Mouse (Mus musculus) heart, embryonic 11.5 days (tissue): Measurements from ENCODE around the gene Cdk17. TPM values are rescaled to one million over a fixed set of nuclear protein-coding genes. Genes with fewer than 3 reads are reported as not detected.
A peak's percentile ranks its signal among the peaks of the same experiment; 100 is the strongest.

Source experiments
- ATAC-seq: fragments of 200-750 bp; cut with Nextera tagmentation; replicated peaks from 2 replicates; pipeline ENCODE4 v1.8.0; 2017; ENCODE audit warnings: moderate library complexity; ENCODE audit not compliant: insufficient number of reproducible peaks, low FRiP score, low TSS enrichment
- H3K27ac ChIP-seq: fragments of 300-500 bp; sonication (generic); 2 replicates; pipeline ENCODE4 v1.5.1; 2014; ENCODE audit warnings: mild to moderate bottlenecking, low read depth, low read length
- H3K27me3 ChIP-seq: fragments of 300-500 bp; sonication (generic); 2 replicates; pipeline ENCODE4 v1.6.1; 2014; ENCODE audit warnings: mild to moderate bottlenecking, low read length, mixed read lengths; ENCODE audit not compliant: control insufficient read depth, insufficient read depth
- H3K36me3 ChIP-seq: fragments of 300-500 bp; sonication (generic); 2 replicates; pipeline ENCODE4 v1.6.1; 2014; ENCODE audit warnings: mild to moderate bottlenecking, low read length, moderate library complexity, mixed read lengths; ENCODE audit not compliant: control insufficient read depth, insufficient read depth
- H3K4me1 ChIP-seq: fragments of 300-500 bp; sonication (generic); 2 replicates; pipeline ENCODE4 v1.6.1; 2014; ENCODE audit warnings: low read length; ENCODE audit not compliant: control insufficient read depth, insufficient read depth
- H3K4me2 ChIP-seq: fragments of 300-500 bp; sonication (generic); 2 replicates; pipeline ENCODE4 v1.6.1; 2014; ENCODE audit warnings: mild to moderate bottlenecking, moderate library complexity
- H3K4me3 ChIP-seq: fragments of 300-500 bp; sonication (generic); 2 replicates; pipeline ENCODE4 v1.5.1; 2014; ENCODE audit warnings: low read depth, low read length
- H3K9ac ChIP-seq: fragments of 300-500 bp; sonication (generic); 2 replicates; pipeline ENCODE4 v1.6.1; 2014; ENCODE audit warnings: mild to moderate bottlenecking, low read depth, low read length, moderate library complexity
- H3K9me3 ChIP-seq: fragments of 300-500 bp; sonication (generic); replicated peaks from 2 replicates; pipeline ENCODE4 v1.6.1; 2016; ENCODE audit warnings: low read length; ENCODE audit not compliant: control insufficient read depth
- WGBS: fragments of 180-500 bp; shearing (Covaris S2); extraction: QIAGEN DNeasy Blood & Tissue Kit; methylation state at CpG from one replicate; pipeline ENCODE4 v1.1.7; 2014; ENCODE audit not compliant: insufficient replicate concordance; 5-methylcytosine and 5-hydroxymethylcytosine counted together
- polyA plus RNA-seq: library from polyadenylated mRNA; unstranded; fragments of >200 nt; fragmentation: Nextera tagmentation; extraction: Ambion mirVana; gene quantifications from 2 replicates; pipeline ENCODE4 v1.2.1, GENCODE M21; 2014

Gene Cdk17
- polyA plus RNA-seq = 20.9 and 21.0 TPM in 2 replicates

GRCm38 (mm10) chr10:93160807-93161510, at the start of gene Cdk17:
Gene Cdk17 (plus strand): TSS chr10:93160875.
- WGBS = under 1% methylated on average over 90 of the region's 97 CpGs
- no peaks in the 10 kb centered on the region for H3K27me3 ChIP-seq
- H3K9ac ChIP-seq = peak within 1 kb of the TSS; percentile 99
- peaks cover 21% of the 10 kb centered on the region for H3K4me1 ChIP-seq
- H3K27ac ChIP-seq = peak within 1 kb of the TSS; percentile 99
- H3K9me3 ChIP-seq = no peaks in the 10 kb centered on the region
- ATAC-seq = peak; percentile 82
- H3K36me3 ChIP-seq = no peaks in the 10 kb centered on the region
- H3K4me3 ChIP-seq = peak within 1 kb of the TSS; percentile 99
- peak within 1 kb of the TSS; percentile 67 for H3K4me2 ChIP-seq

GRCm38 (mm10) chr10:93111412-93111811, 49.3 kb upstream of the Cdk17 start:
- WGBS = 64% methylated on average over 8 of the region's 8 CpGs
- ATAC-seq = no peak
- Histone ChIP-seq H3K4me1 (no peaks in the 10 kb centered on the region), H3K36me3 (no peaks in the 10 kb centered on the region), H3K27ac (no peak overlapping the region), H3K4me3 (no peak overlapping the region), H3K9ac (no peak overlapping the region), H3K9me3 (no peaks in the 10 kb centered on the region), H3K4me2 (no peak overlapping the region), H3K27me3 (no peaks in the 10 kb centered on the region)

- no peak overlapping the region for H3K4me2 ChIP-seq
- H3K36me3 ChIP-seq = no peaks in the 10 kb centered on the region
- H3K4me1 ChIP-seq = no peaks in the 10 kb centered on the region
- ATAC-seq = no peak
- 85% methylated on average over 6 of the region's 6 CpGs for WGBS
- no peak overlapping the region for H3K27ac ChIP-seq
- no peaks in the 10 kb centered on the region for H3K9me3 ChIP-seq
- H3K4me3 ChIP-seq = no peak overlapping the region
- H3K27me3 ChIP-seq = no peaks in the 10 kb centered on the region
- no peak overlapping the region for H3K9ac ChIP-seq
Observed at GRCm38 (mm10) chr10:93112021-93112420, 48.7 kb upstream of the Cdk17 start.

- no peaks in the 10 kb centered on the region for H3K27me3 ChIP-seq
- 91% methylated on average over 8 of the region's 8 CpGs for WGBS
- H3K4me3 ChIP-seq = no peak overlapping the region
- no peak overlapping the region for H3K9ac ChIP-seq
- no peaks in the 10 kb centered on the region for H3K9me3 ChIP-seq
- H3K4me1 ChIP-seq = no peaks in the 10 kb centered on the region
- ATAC-seq = no peak
- no peaks in the 10 kb centered on the region for H3K36me3 ChIP-seq
- no peak overlapping the region for H3K4me2 ChIP-seq
- no peak overlapping the region for H3K27ac ChIP-seq
Observed at GRCm38 (mm10) chr10:93113968-93114367, 46.7 kb upstream of the Cdk17 start.

- no peak overlapping the region for H3K27ac ChIP-seq
- no peak overlapping the region for H3K9ac ChIP-seq
- no peaks in the 10 kb centered on the region for H3K4me1 ChIP-seq
- WGBS = 82% methylated on average over 1 of the region's 1 CpGs
- no peaks in the 10 kb centered on the region for H3K36me3 ChIP-seq
- H3K4me2 ChIP-seq = no peak overlapping the region
- no peak for ATAC-seq
- no peaks in the 10 kb centered on the region for H3K9me3 ChIP-seq
- no peaks in the 10 kb centered on the region for H3K27me3 ChIP-seq
- H3K4me3 ChIP-seq = no peak overlapping the region
Observed at GRCm38 (mm10) chr10:93114782-93115181, 45.9 kb upstream of the Cdk17 start.

GRCm38 (mm10) chr10:93115743-93116142, 44.9 kb upstream of the Cdk17 start:
- Histone ChIP-seq H3K4me1 (no peaks in the 10 kb centered on the region), H3K9ac (no peak overlapping the region), H3K27me3 (no peaks in the 10 kb centered on the region), H3K36me3 (no peaks in the 10 kb centered on the region), H3K27ac (no peak overlapping the region), H3K4me3 (no peak overlapping the region), H3K9me3 (no peaks in the 10 kb centered on the region), H3K4me2 (no peak overlapping the region)
- 90% methylated on average over 1 of the region's 1 CpGs for WGBS
- no peak for ATAC-seq

- no peak overlapping the region for H3K27ac ChIP-seq
- no peaks in the 10 kb centered on the region for H3K4me1 ChIP-seq
- 70% methylated on average over 3 of the region's 3 CpGs for WGBS
- H3K4me2 ChIP-seq = no peak overlapping the region
- no peak overlapping the region for H3K9ac ChIP-seq
- H3K9me3 ChIP-seq = no peaks in the 10 kb centered on the region
- no peaks in the 10 kb centered on the region for H3K36me3 ChIP-seq
- no peaks in the 10 kb centered on the region for H3K27me3 ChIP-seq
- no peak overlapping the region for H3K4me3 ChIP-seq
- no peak for ATAC-seq
Observed at GRCm38 (mm10) chr10:93116636-93117035, 44.0 kb upstream of the Cdk17 start.

GRCm38 (mm10) chr10:93119809-93120208, 40.9 kb upstream of the Cdk17 start:
- Histone ChIP-seq H3K27ac (no peak overlapping the region), H3K9me3 (no peaks in the 10 kb centered on the region), H3K4me3 (no peak overlapping the region), H3K4me2 (no peak overlapping the region), H3K9ac (no peak overlapping the region), H3K4me1 (0 out of 2 replicates have a peak, but pooled peaks cover 3% of the 10 kb centered on the region), H3K36me3 (no peaks in the 10 kb centered on the region), H3K27me3 (no peaks in the 10 kb centered on the region)
- no peak for ATAC-seq
- WGBS = 77% methylated on average over 5 of the region's 5 CpGs

GRCm38 (mm10) chr10:93121262-93121860, 39.3 kb upstream of the Cdk17 start:
- H3K36me3 ChIP-seq = no peaks in the 10 kb centered on the region
- no peaks in the 10 kb centered on the region for H3K27me3 ChIP-seq
- H3K4me1 ChIP-seq = 0 out of 2 replicates have a peak, but pooled peaks cover 3% of the 10 kb centered on the region
- no peak overlapping the region for H3K27ac ChIP-seq
- no peaks in the 10 kb centered on the region for H3K9me3 ChIP-seq
- H3K4me3 ChIP-seq = no peak overlapping the region
- no peak overlapping the region for H3K9ac ChIP-seq
- no peak overlapping the region for H3K4me2 ChIP-seq
- WGBS = 86% methylated on average over 6 of the region's 6 CpGs
- ATAC-seq = no peak
